Mouse (Mus musculus) NIH3T3 (cell line): ENCODE measurements around the gene Capn5.
"Not testable (repeated sequence)": the region's sequence is repeated elsewhere in the genome, so short reads cannot be mapped to it uniquely, and the experiment has no call there.

Source experiments
- DNase-seq: peaks from one replicate; pipeline ENCODE4 v3.0.0-alpha.2; 2012; ENCODE audit warnings: low read depth

Capn5 gene

DNA sequence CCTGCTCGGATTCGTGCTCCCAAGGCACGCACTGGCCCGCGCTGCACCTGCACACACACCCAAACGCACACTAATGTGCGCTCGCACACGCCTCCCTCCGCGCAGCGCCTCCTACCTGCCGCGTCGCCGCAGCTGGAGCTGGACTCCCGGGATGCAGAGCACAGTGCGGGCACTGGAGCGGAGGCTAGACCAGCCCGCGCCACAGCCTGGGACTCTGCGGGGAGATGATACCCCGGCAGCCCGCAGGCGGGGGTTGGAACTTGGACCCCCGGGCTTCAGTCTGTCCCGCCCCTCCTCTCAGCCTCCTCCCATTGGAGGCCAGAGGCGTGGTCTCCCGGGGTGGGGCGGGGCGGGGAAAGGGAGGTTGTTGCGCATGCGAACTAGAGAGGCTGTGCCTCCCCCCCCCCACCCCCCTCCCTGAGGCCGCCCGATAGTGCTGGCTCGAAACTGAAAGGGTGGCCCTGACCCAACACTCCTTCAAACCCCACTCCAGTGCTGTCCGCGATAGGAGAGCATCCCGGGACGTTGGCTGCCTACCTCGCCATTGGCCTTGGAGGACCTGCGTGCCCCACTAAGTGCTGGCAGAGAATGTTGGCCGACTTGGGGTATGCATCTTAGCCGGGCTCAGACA, at the start of gene Capn5:
Capn5 (minus strand) TSS at position 346 of the 631 bp plus-strand sequence.
- DNase-seq, result peak; percentile 91

DNA sequence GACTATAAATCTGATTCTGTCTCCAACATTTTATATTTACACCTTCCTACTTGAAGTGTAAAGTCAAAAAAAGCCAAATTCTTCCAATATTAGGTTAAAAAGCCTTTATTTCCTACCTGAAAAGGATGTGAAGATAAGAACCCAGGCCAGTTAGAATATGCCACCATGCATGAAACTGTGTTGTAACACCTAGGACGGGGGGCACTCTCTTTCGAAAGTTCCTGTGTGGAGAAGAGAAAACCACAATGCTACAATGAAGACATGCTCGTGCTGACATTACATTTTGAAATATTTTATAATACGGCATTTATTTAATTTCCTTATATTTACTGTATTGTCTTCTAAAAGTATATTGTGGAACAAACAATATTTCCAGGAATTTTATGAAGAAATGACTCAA, 45.7 kb upstream of the Capn5 start:
- no peak for DNase-seq

DNA sequence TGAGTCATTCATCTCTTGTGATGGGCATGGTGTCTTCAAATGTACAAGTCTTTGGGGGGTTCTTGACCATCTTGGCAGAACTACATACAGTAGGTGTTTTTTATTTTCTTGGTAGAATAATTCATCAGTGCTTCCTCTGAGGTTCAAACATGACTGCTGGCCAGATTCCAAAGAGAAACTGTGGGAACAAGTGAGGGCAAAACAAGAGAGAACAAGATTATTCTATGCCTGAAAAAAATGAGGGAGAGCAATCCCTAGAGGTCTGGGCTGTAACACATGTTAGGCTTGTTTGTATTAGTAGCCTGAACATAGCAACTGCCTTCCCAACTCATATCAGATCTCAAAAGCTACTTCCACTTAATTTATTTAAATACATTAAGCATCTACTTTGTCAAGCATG, 38.6 kb upstream of the Capn5 start:
- no peak for DNase-seq

DNA sequence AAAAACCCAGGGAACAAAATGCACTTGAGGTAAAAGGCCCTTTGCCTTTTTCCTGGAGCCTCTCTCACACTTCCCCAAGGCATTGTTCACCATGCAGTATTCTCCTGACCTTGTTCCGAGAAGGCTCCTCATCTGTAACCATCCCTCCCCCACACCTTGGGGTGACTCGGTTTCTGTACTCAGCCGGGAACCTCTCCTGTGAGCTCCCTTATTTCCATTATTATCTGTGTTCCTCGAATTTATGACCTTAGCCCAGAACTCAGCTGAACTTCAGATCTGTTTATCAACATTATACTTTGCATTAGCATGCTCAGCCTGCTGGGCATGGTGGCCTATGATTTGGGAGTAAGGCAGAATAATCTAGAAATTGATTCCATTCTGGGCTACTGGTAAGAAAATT, 24.9 kb upstream of the Capn5 start:
- DNase-seq, result no peak

DNA sequence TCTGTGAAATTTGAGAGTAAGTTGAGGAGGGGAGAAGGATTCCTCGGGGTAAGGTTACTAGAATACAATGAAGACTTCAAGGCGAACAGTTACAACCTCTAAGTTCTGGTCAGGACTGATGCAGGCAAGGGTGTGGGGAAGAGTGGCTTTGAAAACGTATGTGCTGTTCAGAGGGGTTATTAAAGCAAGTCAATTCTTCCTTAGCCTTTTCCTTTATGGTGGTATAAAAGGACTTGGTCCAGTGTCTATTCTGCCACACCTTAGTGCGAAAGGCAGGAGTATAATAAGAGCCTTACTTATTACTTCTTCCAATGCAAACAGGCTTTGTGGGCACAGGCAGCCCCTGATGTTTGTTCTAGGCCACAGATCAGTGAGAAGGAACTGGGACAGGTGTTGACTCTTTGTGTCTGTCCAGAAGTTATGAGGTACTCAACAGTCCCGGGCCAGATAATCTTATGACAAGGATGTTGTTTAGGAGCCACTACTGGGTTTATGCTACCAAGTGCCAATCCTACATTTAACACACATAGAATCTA, 23.5 kb upstream of the Capn5 start:
- no peak for DNase-seq

DNA sequence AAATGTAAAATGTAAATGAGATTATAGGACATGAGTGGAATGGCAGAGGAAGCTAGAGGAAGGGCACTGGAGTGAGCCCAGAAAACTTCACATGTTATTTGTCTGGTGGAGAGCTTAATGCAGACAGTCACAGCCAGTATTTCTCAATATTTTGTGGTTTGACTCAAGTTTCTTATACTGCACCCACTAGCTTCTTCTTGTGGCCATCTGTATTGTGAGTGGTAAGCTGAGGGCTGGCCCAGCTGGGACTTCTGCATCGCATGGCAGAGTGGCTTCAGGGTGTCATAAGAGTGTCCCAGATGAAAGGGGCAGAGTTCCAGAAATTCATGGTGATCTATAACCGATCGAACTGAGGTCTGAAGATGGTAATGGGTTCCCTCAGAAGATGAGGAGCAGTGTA, 22.3 kb upstream of the Capn5 start:
- peak; percentile 20 for DNase-seq

DNA sequence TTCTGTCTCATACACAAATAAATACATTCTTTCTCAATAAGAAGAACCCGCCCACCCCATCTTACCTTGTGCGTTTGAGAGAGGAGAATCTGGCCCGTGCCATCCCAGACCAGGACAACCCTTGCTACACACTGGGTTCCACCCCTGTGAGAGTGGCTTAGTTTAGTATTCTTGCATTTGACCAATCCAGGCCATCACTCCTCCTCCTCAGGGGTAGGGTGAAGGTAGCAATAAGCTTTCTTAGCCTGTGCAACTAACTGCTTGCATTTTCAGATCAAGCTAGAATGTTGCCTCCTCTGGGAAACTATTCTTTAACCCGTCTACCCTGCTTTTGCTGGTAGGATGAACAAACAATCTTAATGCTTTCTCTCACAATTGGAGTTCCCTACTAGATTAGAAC, 21.3 kb upstream of the Capn5 start, which contains the start of gene B3gnt6:
B3gnt6 (minus strand) TSS at position 101 of the 400 bp plus-strand sequence.
- DNase-seq, result no peak

DNA sequence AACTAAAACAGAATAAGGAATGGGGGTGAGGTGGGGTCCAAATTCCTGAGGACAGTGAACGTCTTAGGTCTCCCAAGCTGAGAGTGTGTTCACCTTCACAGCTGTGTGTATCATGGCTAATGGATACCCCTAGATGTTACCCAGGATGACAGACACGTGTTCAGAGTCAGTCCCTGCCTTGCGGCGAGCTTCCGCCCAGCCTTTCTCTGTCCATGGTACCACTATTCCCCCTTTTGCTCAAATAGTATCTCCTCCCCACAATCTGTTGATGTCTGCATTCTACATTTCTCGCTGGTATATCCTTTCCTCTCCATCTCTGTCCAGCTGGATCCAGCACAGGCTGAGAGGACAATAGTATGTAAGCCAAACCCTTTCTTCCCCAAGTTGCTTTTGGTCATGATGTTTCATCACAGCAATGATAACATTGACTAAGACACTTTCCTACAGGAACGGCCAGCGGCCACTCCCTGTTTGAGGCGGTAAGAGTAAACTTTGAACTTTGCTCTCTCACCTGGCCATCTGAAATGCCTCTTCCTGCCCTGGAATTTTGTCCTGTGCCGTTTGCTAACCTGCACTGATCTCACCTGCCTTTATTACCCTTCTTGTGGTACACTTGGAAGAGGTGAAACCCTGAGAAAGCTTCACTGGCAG, 17.2 kb upstream of the Capn5 start:
- DNase-seq, result peak; percentile 29

DNA sequence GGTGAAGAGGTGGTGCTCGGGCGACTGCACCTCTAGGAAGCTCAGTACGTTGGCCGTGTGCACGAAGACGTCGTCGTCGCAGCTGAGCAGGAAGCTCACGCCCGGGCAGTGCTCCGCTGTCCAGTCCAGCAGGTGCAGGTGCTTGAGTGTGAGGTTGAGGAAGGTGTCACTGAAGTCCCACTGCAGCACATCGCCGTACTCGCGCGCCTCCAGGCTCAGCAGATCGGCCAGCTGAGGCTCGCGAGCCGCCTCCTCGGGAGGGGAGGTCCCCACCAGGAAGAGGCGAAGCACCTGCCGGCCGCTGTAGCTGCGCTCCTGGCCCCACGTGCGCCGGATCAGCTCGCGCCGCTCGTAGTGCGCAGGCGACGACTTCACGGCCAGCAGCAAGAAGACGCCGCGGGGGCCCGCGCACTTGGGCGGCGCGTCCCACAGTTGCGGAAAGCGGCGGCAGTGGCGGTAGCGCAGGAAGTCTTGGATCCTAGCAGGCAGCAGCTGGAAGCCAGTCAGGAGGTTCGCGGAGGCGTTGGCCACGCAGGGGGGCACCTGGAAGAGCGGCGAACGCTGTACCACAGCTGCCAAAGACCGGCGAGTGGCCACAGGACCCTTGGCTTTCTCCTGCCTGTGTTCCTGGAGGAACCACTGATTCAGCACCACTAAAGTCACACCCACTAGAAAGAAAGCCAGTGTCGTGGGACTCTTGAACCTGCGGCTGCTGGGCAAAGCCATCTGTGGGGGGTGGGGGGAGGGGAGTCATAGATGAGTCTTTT, 16.1 kb upstream of the Capn5 start:
- DNase-seq, result no peak

DNA sequence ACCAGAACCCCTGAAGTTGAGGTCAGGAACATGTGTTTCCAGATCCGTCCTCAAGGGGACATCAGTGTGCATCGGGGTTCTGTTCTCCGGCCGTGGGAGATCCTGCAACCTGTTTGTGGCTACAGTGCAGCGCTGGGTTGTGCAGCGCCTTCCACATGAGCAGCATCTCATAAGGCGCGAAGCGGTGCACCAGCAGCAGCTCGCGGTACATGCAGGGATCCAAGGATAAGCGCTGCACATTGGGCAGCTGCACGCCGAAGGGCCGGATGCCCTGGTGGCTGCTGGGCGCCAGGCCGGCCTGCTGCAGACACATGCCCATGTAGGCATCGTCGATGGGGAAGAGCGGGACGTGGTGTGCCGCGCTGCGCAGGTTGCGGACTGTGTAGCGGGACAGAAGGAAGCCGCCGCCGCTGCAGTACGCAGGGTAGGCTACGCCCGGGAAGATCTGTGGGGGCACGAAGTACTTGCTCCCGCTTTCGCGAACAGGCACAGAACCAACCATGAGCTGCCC, 15.5 kb upstream of the Capn5 start:
- DNase-seq, result no peak

DNA sequence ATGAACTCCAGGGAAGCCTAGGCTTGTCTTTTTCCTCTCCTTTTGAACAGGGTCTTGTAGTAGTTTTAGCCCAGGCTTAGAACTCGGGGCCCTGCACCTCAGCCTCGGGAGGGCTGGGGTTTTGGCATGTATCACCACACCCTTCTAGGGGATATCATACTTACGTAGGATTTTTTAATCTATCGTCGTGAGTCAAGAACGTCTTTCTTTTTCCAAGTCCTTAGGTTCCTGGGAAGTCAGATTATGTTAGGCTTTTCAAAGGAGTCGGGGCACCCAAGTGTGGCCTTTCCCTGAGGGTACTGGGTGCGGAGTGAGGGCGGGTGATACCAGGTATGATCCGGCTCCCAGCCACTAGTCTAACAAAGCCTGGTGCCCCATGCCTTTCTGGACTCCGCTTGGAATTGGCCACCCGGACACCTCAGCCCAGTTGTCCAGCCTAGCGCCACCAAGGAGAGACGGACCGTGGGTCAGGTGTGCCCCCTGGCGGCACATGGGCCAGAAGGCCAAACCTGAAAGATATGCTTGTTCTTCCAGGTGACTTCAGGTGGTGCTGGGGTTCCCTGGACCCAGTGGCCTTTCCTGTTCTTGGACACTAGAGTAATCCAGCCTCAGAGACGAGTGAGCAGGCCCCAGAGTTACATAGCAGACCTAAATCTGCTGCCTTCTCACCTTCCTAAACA, 13.6 kb upstream of the Capn5 start:
- peak; percentile 36 for DNase-seq

DNA sequence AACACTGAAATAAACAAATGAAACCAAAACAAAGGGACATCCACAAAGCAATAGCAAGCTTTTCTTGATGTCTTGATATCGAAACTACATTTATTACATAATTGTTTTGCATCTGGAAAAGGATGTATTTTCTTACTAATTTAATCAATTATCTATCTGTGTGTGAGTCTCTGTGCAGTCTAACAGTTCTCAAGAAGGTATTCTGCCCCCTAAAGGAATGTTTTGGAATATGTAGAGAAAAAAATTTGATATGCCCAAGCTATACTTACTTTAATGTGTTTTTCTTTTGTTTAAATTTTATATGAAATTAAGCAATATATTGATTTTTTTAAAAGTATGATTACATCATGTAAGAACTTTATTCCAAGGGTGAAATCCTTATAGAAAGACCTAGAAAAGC, 12.5 kb upstream of the Capn5 start:
- peak; percentile 22 for DNase-seq

DNA sequence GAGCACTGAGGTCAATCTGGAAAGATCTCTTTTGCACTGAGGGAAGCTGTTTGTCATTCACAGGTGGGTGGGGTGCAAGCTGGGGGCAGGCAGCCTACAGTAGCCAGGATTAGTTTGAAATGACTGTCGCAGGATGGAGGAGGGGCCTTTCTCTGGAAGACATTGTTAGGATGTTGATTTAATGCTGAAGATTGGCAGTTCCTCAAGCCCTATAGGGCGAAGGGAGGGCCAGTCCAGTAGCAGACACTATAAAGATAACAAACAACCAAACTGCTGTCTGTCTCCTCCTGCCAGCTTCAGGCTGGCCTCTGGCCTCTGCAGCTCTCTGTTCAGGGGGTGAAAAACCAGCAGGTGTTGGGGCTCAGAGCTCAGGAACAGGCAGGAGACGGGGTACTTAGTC, 11.7 kb upstream of the Capn5 start:
- no peak for DNase-seq

DNA sequence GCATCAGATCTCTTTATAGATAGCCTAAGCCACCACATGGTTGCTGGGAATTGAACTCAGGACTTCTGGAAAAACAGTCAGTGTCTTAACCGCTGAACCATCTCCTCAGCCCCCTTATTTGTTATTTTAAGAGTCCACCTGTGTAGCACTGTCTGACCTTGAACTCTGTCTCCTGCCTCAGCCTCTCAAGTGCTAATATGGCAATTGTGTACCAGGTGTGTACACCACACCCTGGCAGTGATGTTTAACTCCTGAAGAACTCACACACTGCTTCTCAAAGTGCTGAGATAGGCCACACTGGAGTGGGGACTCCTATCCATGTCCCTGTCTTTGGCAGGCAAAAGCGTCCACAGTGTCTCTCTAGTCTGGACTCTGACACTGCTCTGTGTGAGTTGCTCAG, 10.6 kb upstream of the Capn5 start:
- no peak for DNase-seq

DNA sequence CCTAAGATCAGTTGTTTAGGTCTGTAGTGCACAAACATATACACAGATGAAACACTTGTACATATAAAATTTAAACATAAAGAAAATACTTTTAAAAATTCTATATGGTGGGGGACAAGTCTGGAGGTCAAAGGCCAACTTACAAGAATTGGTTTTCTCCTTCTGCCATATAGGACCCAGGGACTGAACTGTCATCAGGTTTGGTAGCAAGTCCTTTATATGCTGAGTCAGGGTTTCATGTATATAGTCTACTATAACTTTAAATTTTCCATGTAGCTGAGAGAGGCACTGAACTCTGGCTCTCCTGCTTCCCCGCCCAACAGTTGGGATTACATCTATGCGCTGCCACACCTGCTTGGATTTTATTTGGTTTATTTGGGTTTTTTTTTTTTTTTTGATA, 10.2 kb upstream of the Capn5 start:
- no peak for DNase-seq

DNA sequence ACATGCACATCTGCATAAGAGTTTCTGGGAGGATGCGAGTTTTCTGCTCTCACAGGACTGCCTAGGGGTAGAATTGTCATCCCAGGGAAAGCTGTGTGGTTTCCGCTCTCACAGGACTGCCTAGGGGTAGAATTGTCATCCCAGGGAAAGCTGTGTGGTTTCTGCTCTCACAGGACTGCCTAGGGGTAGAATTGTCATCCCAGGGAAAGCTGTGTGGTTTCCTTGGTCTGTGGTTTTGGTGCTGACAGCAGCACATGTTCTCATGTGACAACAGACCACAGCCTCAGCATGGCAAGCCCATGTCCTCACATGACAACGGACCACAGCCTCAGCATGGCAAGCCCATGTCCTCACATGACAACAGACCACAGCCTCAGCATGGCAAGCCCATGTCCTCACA, 9.3 kb upstream of the Capn5 start:
- DNase-seq, result not testable (repeated sequence)

DNA sequence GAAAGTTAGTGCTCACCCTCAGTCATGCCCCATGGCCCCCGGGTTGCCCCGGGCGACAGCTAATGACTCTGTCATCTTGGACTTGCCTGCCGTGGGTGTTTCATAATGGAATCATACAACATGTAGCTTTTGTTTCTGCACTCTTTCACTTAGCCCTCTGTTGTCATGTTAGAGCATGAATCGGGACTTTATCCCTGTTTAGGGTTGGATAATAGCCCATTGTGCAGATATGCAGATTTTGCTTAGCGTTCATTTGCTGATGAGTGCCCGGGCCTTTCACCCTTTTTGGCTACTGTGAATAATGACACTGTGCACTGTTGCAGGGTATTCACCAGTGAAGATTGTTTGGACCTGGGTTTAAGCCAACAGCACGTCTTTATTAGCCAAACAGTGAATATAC, 8.6 kb upstream of the Capn5 start:
- DNase-seq, result peak; percentile 23

DNA sequence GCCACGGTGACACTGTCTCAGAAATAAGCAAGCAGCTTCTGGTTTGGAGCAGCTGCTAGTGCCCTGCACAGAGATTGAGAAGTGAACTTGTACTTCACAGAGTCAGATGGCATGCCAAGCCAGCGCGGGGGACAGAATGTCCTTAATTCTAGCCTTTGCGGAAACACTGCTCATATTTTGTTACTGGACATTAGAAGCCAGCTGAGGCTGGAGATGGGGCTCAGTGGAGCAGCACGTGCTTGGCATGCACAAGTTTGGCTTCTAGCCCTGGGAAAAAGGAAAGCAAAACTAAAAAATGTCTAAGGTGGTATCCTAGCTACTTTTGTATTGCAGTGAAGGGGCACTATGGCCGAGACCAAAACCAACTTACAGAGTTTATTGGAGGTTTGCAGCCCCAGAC, 7.3 kb upstream of the Capn5 start:
- peak; percentile 38 for DNase-seq

DNA sequence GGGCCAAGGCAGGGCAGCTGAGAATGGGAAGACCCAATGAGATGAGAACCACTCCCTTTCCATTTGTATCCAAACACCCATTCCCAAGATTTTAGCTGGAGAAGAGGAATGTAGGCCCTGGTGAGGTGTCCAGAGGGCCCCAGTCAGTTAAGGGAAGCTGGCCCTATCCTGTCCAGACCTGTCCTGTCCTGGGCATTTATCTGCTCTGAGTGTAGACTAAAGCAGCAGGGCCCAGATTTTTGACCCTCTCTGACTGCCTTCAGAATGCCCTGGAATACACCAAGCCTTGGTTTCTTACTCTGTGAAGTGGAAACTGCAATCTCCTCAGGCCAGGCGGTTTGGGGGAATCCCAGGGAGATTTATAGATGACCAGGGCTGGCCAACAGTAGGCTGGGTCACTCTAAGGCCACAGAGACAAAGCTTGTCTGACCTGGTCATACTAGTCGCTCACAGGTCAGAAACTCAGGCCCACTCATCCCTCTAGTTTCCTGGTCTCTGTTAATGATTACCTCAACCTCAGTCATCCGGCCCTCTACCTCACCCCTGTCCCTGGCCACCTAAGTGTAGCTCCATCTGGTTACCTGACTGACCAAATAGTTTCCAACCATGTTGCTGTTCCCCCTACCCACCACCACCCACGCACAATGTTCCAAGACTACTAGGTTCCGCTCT, 622 bp upstream of the Capn5 start:
- no peak for DNase-seq

DNA sequence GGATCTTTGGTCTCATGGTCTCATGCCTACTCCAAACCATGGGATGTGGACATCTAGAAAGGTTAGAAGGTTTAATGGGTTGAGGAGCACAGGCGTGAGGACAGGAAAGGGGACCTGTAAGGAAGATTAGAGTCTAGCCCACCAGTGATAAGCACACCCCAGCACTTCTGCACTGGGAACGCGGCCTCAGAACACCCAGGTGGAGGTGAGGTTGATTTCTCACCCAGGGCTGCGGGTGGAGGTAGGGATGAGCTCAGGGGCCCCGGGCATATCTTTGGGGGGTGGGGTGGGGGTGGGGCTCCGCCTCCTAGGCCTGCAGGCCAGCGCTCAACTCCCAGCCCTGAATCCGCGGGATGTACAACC, 527 bp downstream of the Capn5 start:
- DNase-seq, result no peak

DNA sequence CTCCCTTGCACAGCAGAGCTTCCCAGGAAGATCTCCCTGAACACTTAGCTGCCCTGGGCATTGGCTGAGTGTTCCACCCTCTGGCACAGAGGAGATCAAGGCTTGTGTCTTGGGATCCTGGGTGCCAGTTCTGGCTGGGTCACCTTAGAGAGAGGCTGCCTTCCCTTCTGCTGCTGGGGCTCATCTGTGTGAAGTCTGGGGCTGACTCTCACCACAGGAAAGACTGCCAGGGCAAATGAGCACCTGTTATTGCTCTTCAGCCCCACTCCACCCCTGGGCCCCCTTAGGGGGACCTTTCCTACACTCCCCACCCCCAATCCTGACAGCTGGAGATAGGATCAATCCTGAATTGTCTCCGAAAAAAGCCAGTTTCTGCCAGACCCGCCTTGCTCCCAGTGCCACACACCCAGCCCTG, 996 bp downstream of the Capn5 start:
- DNase-seq, result no peak
